Comparison of ENCODE assay signal across 20 mouse cellular contexts in genomic region chr12:116780419-116780818, GRCm38 (mm10).
"Had no signal": no experiment of that assay in that cellular context is flagged by ENCODE, and none has a peak within 500 bp of the region (broad histone marks: within the 10 kb centered on the region; RNA-seq: fewer than 3 reads in every experiment).

No protein-coding gene starts in this region.

- H3K27me3 ChIP-seq: liver, embryonic 15.5 days; lung, embryonic 15.5 days; megakaryocyte, embryonic 14.5 days; midbrain, embryonic 12.5 days; midbrain, embryonic 15.5 days; neural tube, embryonic 12.5 days had no signal

- H3K4me3 ChIP-seq: liver, embryonic 15.5 days; lung, embryonic 15.5 days; megakaryocyte, embryonic 14.5 days; midbrain, embryonic 12.5 days; midbrain, embryonic 15.5 days; neural tube, embryonic 12.5 days had no signal

- H3K4me2 ChIP-seq: liver, embryonic 15.5 days; lung, embryonic 15.5 days; midbrain, embryonic 12.5 days; midbrain, embryonic 15.5 days; neural tube, embryonic 12.5 days had no signal

- H3K9ac ChIP-seq: liver, embryonic 15.5 days; liver, postnatal 0 days; lung, embryonic 15.5 days; midbrain, embryonic 12.5 days; midbrain, embryonic 15.5 days; neural tube, embryonic 12.5 days had no signal

- H3K9me3 ChIP-seq: liver, embryonic 15.5 days; lung, embryonic 15.5 days; midbrain, embryonic 12.5 days; midbrain, embryonic 15.5 days; neural tube, embryonic 12.5 days had no signal

- H3K27ac ChIP-seq: liver, embryonic 15.5 days; lung, embryonic 15.5 days; macrophage; midbrain, embryonic 12.5 days; midbrain, embryonic 15.5 days; neural tube, embryonic 12.5 days had no signal

- H3K4me1 ChIP-seq: liver, embryonic 15.5 days; lung, embryonic 15.5 days; megakaryocyte, embryonic 14.5 days; neural tube, embryonic 12.5 days had no signal

- ATAC-seq: liver, postnatal 0 days; lung, postnatal 0 days; midbrain, embryonic 15.5 days had no signal

- DNase-seq: liver, postnatal 0 days; lung, adult 2 months; lung, postnatal 14 days; lung, postnatal 36 days; retina, postnatal 1 day; right cerebral cortex, adult 18-20 months; right cerebral cortex, postnatal 25 days; right cerebral cortex, postnatal 4 days; spleen, adult 18-20 months; thymus, adult 2 months; thymus, postnatal 25 days; thymus, postnatal 4 days had no signal

- H3K36me3 ChIP-seq: liver, embryonic 15.5 days; lung, embryonic 15.5 days; midbrain, embryonic 12.5 days; midbrain, embryonic 15.5 days; neural tube, embryonic 12.5 days had no signal
